Mouse (Mus musculus) CH12.LX (cell line): ENCODE data around the gene Chmp5. TPM values are rescaled to one million over a fixed set of nuclear protein-coding genes. Genes with fewer than 3 reads are reported as not detected.

Experiments used
- DNase-seq: peaks from one replicate; pipeline ENCODE4 v3.0.0-alpha.2; 2013; ENCODE audit errors: extremely low read depth
- H3K27ac ChIP-seq: 2 replicates; pipeline ENCODE4 v1.5.1; 2012; ENCODE audit warnings: low read depth, mild to moderate bottlenecking, control low read depth, moderate library complexity; ENCODE audit not compliant: insufficient read depth
- H3K27me3 ChIP-seq: replicated peaks from 2 replicates; pipeline ENCODE3; 2012; ENCODE audit warnings: inconsistent platforms
- H3K36me3 ChIP-seq, 2 experiments: replicated peaks in 1 of 2; 2 replicates each; pipeline versions ENCODE3 to v1.6.1; 2012; ENCODE audit warnings: inconsistent platforms in 1 of 2, low read length in 1 of 2, mild to moderate bottlenecking in 1 of 2, mixed read lengths in 1 of 2, moderate library complexity in 1 of 2; ENCODE audit not compliant: control insufficient read depth in 1 of 2, insufficient read depth in 1 of 2
- H3K4me1 ChIP-seq, 2 experiments: 2 replicates each; pipeline ENCODE4 v1.6.1; 2012; ENCODE audit warnings: inconsistent platforms in 1 of 2, moderate library complexity in 1 of 2; ENCODE audit not compliant: insufficient read depth in 2 of 2, control insufficient read depth in 1 of 2
- H3K4me2 ChIP-seq: 2 replicates; pipeline ENCODE4 v1.6.1; 2012; ENCODE audit warnings: low read depth, mild to moderate bottlenecking, control low read depth; ENCODE audit not compliant: poor library complexity, insufficient read depth, severe bottlenecking
- H3K4me3 ChIP-seq, 3 experiments: fragments of 150-350 bp in 1 of 3; sonication (generic) in 1 of 3; replicated peaks in 1 of 3; 2 replicates each; pipeline versions ENCODE3 to v1.5.1; 2011 to 2012; ENCODE audit warnings: low read depth in 2 of 3, low read length in 2 of 3, mild to moderate bottlenecking in 2 of 3, moderate library complexity in 2 of 3, control low read depth in 1 of 3, improper control_type of control experiment in 1 of 3, inconsistent platforms in 1 of 3, mixed read lengths in 1 of 3; ENCODE audit not compliant: poor library complexity in 1 of 3
- H3K79me2 ChIP-seq: replicated peaks from 2 replicates; pipeline ENCODE4 v1.6.1; 2012; ENCODE audit warnings: mild to moderate bottlenecking, moderate library complexity; ENCODE audit not compliant: control insufficient read depth, poor library complexity, insufficient read depth, severe bottlenecking; ENCODE audit errors: extremely low read depth
- H3K9ac ChIP-seq: 2 replicates; pipeline ENCODE4 v1.6.1; 2012; ENCODE audit warnings: low read depth, mild to moderate bottlenecking, control low read depth, moderate library complexity; ENCODE audit not compliant: insufficient read depth
- H3K9me3 ChIP-seq: replicated peaks from 2 replicates; pipeline ENCODE3; 2012; ENCODE audit warnings: low read length, inconsistent platforms, mixed read lengths
- BHLHE40 ChIP-seq: IDR thresholded peaks from 2 replicates; pipeline ENCODE4 v1.6.1; 2011; ENCODE audit warnings: mild to moderate bottlenecking, low read depth, low read length, improper control_type of control experiment
- CHD1 ChIP-seq: IDR thresholded peaks from 2 replicates; pipeline ENCODE4 v1.6.1; 2012; ENCODE audit warnings: low read depth, low read length, improper control_type of control experiment, inconsistent platforms
- ELF1 ChIP-seq: IDR thresholded peaks from 2 replicates; pipeline ENCODE4 v1.6.1; 2014; ENCODE audit warnings: low read depth, mild to moderate bottlenecking, inconsistent platforms, low read length, improper control_type of control experiment
- EP300 ChIP-seq: IDR thresholded peaks from 2 replicates; pipeline ENCODE4 v1.6.1; 2011; ENCODE audit warnings: low read length, improper control_type of control experiment
- ETS1 ChIP-seq: conservative IDR thresholded peaks from 2 replicates; pipeline ENCODE4 v1.6.1; 2012; ENCODE audit warnings: low read depth, mild to moderate bottlenecking, inconsistent platforms, low read length, improper control_type of control experiment, moderate library complexity
- GABPA ChIP-seq: IDR thresholded peaks from 2 replicates; pipeline ENCODE4 v1.6.1; 2012; ENCODE audit warnings: low read depth, low read length, improper control_type of control experiment, inconsistent platforms; ENCODE audit not compliant: insufficient replicate concordance
- HCFC1 ChIP-seq: IDR thresholded peaks from 2 replicates; pipeline ENCODE4 v1.6.1; 2012; ENCODE audit warnings: low read depth, mild to moderate bottlenecking, inconsistent platforms, low read length, improper control_type of control experiment
- IRF4 ChIP-seq: IDR thresholded peaks from 2 replicates; pipeline ENCODE4 v1.6.1; 2014; ENCODE audit warnings: low read depth, mild to moderate bottlenecking, inconsistent platforms, low read length, improper control_type of control experiment
- JUND ChIP-seq: conservative IDR thresholded peaks from 2 replicates; pipeline ENCODE4 v1.6.1; 2011; ENCODE audit warnings: low read depth, low read length, improper control_type of control experiment
- KAT2A ChIP-seq: IDR thresholded peaks from 2 replicates; pipeline ENCODE4 v1.6.1; 2012; ENCODE audit warnings: low read length, improper control_type of control experiment, inconsistent platforms; ENCODE audit not compliant: insufficient replicate concordance
- MAZ ChIP-seq: IDR thresholded peaks from 2 replicates; pipeline ENCODE4 v1.6.1; 2012; ENCODE audit warnings: low read depth, mild to moderate bottlenecking, inconsistent platforms, low read length, improper control_type of control experiment, moderate library complexity
- MEF2A ChIP-seq: IDR thresholded peaks from 2 replicates; pipeline ENCODE4 v1.6.1; 2014; ENCODE audit warnings: low read depth, mild to moderate bottlenecking, inconsistent platforms, low read length, improper control_type of control experiment, borderline replicate concordance
- MXI1 ChIP-seq: IDR thresholded peaks from 2 replicates; pipeline ENCODE4 v1.6.1; 2011; ENCODE audit warnings: mild to moderate bottlenecking, low read depth, low read length, improper control_type of control experiment
- MYC ChIP-seq: IDR thresholded peaks from 2 replicates; pipeline ENCODE4 v1.6.1; 2011; ENCODE audit warnings: low read depth, mild to moderate bottlenecking, improper control_type of control experiment, low read length
- NELFE ChIP-seq: IDR thresholded peaks from 2 replicates; pipeline ENCODE4 v1.6.1; 2011; ENCODE audit warnings: low read depth, low read length, improper control_type of control experiment
- PAX5 ChIP-seq: IDR thresholded peaks from 2 replicates; pipeline ENCODE4 v1.6.1; 2012; ENCODE audit warnings: low read length, inconsistent platforms, mixed read lengths
- SMC3 ChIP-seq: IDR thresholded peaks from 2 replicates; pipeline ENCODE4 v1.6.1; 2011; ENCODE audit warnings: low read depth, low read length, improper control_type of control experiment
- TBP ChIP-seq: conservative IDR thresholded peaks from 2 replicates; pipeline ENCODE4 v1.6.1; 2011; ENCODE audit warnings: low read depth, low read length, improper control_type of control experiment
- TCF12 ChIP-seq: IDR thresholded peaks from 2 replicates; pipeline ENCODE4 v1.6.1; 2014; ENCODE audit warnings: low read depth, mild to moderate bottlenecking, inconsistent platforms, low read length, improper control_type of control experiment
- ZC3H11A ChIP-seq: IDR thresholded peaks from 2 replicates; pipeline ENCODE4 v1.6.1; 2012; ENCODE audit warnings: low read depth, mild to moderate bottlenecking, inconsistent platforms, low read length, improper control_type of control experiment
- ZNF384 ChIP-seq: IDR thresholded peaks from 2 replicates; pipeline ENCODE4 v1.6.1; 2012; ENCODE audit warnings: low read depth, low read length, improper control_type of control experiment, inconsistent platforms
- dilution Hi-C: fragments of 300-500 bp; cut with MboI; formaldehyde crosslinking; loops from 2 replicates; pipeline ENCODE4 v1.14.3; 2020; ENCODE audit warnings: low sequenced_read_pairs; ENCODE audit not compliant: extremely low pct_unique_long_range_greater_than_20kb, extremely low pct_ligation_motif_present
- in situ Hi-C: fragments of 300-500 bp; cut with MboI; formaldehyde crosslinking; loops from 3 replicates; pipeline ENCODE4 v1.14.3; 2019; ENCODE audit warnings: low sequenced_read_pairs, low pct_ligation_motif_present, low pct_unique_long_range_greater_than_20kb, mixed read lengths
- polyA plus RNA-seq: library from polyadenylated mRNA; unstranded; fragments of >175 nt; gene quantifications from 2 replicates; pipeline ENCODE4 v1.2.1, GENCODE M21; 2012; ENCODE audit warnings: low read depth; ENCODE audit not compliant: insufficient read length
- total RNA-seq, 2 experiments: library from RNA; depleted of rRNA; stranded (reverse); fragments of 300-350 nt in 1 of 2; fragments of >200 nt in 1 of 2; gene quantifications; 2 replicates each; pipeline ENCODE4 v1.2.3; 2012 to 2014

Gene Chmp5
- total and polyA plus RNA-seq, 3 experiments, result 45.9 to 86.7 (median 53.0) TPM

DNA sequence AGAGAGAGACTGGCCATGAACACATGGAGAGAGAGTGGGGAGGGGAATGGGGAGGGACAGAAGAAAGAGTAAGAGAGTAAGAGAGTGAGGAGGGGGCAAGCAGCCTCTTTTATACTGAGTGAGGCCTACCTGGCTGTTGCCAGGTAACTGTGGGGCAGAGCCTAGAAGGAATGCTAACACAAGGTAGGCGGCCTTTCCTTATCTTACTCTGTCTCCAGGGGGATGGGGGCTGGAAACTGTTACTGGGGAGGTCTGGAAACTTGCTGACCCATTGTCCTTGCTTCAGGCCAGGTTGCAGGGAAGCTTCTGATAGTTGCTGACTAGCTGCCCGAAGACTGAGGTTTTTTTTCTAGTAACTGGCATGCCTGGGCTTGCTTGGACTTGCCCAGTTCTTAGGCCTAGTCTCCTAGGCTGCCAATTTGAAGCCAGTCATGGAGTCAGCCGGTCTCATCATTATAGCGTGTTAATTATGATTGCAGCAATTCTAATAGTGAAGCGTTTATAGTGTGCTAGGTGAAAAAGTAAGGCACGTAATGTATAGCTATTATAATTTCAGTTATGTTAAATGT, 49.6 kb upstream of the Chmp5 start:
- TF ChIP-seq CHD1 (peak; percentile 99), MXI1 (no peak), SMC3 (peak; percentile 9; the same call in 1 of the 2 replicates), EP300 (no peak), ZNF384 (peak; percentile 82), ELF1 (no peak), IRF4 (no peak)
- no peak overlapping the region for H3K4me3 ChIP-seq
- dilution Hi-C loops (no loop called here), in situ Hi-C loops (no loop called here)
- peaks cover 10% of the 10 kb centered on the region for H3K9me3 ChIP-seq
- peak; percentile 28 for DNase-seq
- peaks cover 0 to 6% of the 10 kb centered on the region in 2 experiments; a peak in 2 of 4 replicates for H3K4me1 ChIP-seq
- no peaks in the 10 kb centered on the region for H3K36me3 ChIP-seq
- no peaks in the 10 kb centered on the region for H3K27me3 ChIP-seq
- no peak overlapping the region for H3K9ac ChIP-seq
- no peaks in the 10 kb centered on the region for H3K79me2 ChIP-seq
- H3K4me2 ChIP-seq, result no peak overlapping the region
- no peak overlapping the region for H3K27ac ChIP-seq

DNA sequence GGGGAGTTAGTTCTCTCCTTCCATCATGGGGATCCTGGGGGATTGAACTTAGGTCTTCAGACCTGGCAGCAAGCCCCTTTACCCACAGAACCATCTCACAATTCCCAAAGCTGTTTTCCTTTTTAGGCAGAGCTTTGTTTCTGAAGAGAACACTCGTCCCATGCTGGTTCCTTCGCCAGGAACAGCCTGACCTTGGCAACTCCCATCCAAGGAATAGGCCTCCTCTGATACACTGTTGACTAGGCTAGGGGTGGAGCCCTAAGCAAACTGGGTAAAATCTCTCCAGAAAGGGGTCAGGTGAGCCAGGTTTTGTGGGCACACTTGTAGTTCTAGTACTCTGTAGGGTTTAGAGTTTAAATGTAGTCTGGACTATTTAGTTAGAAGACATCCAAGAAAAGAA, 48.9 kb upstream of the Chmp5 start:
- Histone ChIP-seq H3K9ac (no peak overlapping the region), H3K4me2 (no peak overlapping the region), H3K9me3 (peaks cover 10% of the 10 kb centered on the region), H3K27me3 (no peaks in the 10 kb centered on the region), H3K4me1 (peaks cover 0 to 6% of the 10 kb centered on the region in 2 experiments; a peak in 2 of 4 replicates), H3K36me3 (no peaks in the 10 kb centered on the region), H3K4me3 (no peak overlapping the region), H3K27ac (no peak overlapping the region), H3K79me2 (no peaks in the 10 kb centered on the region)
- no peak for DNase-seq
- in situ Hi-C loops, result no loop called here
- dilution Hi-C loops, result no loop called here
- no peak for TF ChIP-seq NELFE
- no peak for TF ChIP-seq PAX5
- no peak for TF ChIP-seq MXI1
- no peak for TF ChIP-seq TCF12
- no peak for TF ChIP-seq TBP
- no peak for TF ChIP-seq MAZ
- no peak for TF ChIP-seq MYC
- no peak for TF ChIP-seq EP300
- no peak for TF ChIP-seq JUND
- TF ChIP-seq BHLHE40, result no peak
- no peak for TF ChIP-seq HCFC1
- TF ChIP-seq ZC3H11A, result no peak
- no peak for TF ChIP-seq MEF2A
- no peak for TF ChIP-seq KAT2A
- TF ChIP-seq ETS1, result no peak
- TF ChIP-seq GABPA, result no peak
